Mouse (Mus musculus) gastrocnemius, adult 18-20 months (tissue): ENCODE results near the gene Zfp729b. TPM values are rescaled to one million over a fixed set of nuclear protein-coding genes. Genes with fewer than 3 reads are reported as not detected.
A peak's percentile ranks its signal among the peaks of the same experiment; 100 is the strongest.

Experiments
- DNase-seq: peaks from one replicate; pipeline ENCODE4 v3.0.0; 2021; ENCODE audit warnings: low spot score
- long read RNA-seq, 2 experiments: library from polyadenylated mRNA; stranded (forward); transcript quantifications; one replicate each; pipeline ENCODE4 v2.0.0; 2021
- total RNA-seq, 2 experiments: library from RNA; stranded (reverse); gene quantifications; 2 replicates each; pipeline ENCODE4 v1.2.3; 2021

Zfp729b gene
- total RNA-seq, result 1 to 10 TPM; 2.7 to 2.9 TPM
- long read RNA-seq, experiment 1, full-length matches to known transcripts, result 1 of 2 reads
- long read RNA-seq, experiment 1, partial matches to known transcripts, result 0 of 2 reads
- long read RNA-seq, experiment 1, other reads (novel, unspliced or antisense), result 1 of 2 reads
- long read RNA-seq, experiment 2, full-length matches to known transcripts, result 2 of 3 reads
- long read RNA-seq, experiment 2, partial matches to known transcripts, result 0 of 3 reads
- long read RNA-seq, experiment 2, other reads (novel, unspliced or antisense), result 1 of 3 reads

DNA sequence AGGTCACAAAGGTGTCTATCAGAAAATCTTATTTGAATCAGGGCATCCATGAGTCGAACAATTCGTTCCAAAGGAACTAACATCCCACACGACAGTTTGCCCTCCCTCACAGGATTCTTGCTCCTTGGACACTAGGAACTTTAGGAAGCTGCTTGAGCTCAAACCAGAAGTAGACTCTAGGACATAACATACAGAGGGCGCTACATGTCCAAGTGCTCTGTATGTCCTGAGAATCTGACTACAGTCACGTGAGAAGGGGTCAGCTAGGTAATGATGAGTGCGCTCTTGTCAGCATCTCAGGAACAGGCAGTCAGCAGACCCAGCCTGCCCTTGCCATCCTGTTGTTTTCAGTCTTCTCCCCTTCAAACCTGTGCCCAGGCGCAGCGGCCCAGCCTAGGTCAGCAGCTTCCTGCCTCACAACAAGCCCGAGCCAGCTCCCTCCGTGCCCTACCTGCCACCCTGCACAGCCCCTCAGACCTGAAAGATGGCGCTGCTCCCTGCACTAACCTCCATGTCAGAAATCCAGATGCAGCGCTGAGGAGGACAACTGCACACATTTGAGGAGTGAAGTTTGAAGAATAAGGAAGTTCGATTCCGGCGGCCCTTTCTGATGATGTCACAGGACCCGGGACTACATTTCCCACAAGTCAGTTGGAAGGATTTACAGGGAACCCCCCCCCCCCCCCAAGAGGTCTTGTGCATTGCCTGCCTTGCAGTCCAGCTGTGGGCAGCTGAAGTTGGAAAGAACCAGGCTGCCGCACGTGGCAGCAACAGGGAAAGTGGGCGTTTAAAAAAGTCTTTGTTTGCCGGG lies at the start of gene Zfp729b:
Gene Zfp729b, minus strand, starts transcription at position 642 of the 811 bp plus-strand sequence.
- DNase-seq, result peak; percentile 91

DNA sequence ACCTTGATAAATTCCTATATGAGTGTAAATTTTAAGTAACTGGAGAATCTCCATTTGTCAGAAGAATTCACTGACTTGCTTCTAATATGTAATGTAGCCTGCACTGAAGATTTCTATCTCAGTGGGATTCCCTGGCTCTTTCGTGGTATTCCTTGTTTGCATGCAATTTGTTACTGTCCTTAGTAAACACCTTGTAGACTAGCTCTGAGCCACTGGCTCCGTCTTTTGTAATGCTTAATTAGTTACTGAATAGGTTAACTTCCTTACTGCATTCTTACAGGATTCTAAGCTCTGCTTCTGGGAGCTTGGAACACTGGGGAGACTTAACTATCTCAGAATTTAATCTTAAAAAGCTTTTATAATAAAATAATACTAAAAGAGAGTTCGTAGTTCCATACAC lies 43.0 kb upstream of the Zfp729b start:
- no peak for DNase-seq

GRCm38 (mm10) chr13:67637294-67638007 lies 27.9 kb upstream of the Zfp729b start, which contains the start of the genes Gm49345 and Zfp729a:
Gene Gm49345, minus strand, starts transcription at chr13:67637769.
Gene Zfp729a, minus strand, starts transcription at chr13:67637791.
- DNase-seq, result peak; percentile 89

- DNase-seq, result peak; percentile 1
These were observed 601 bp upstream of the Zfp729b start for GRCm38 (mm10) chr13:67610108-67610507.

DNA sequence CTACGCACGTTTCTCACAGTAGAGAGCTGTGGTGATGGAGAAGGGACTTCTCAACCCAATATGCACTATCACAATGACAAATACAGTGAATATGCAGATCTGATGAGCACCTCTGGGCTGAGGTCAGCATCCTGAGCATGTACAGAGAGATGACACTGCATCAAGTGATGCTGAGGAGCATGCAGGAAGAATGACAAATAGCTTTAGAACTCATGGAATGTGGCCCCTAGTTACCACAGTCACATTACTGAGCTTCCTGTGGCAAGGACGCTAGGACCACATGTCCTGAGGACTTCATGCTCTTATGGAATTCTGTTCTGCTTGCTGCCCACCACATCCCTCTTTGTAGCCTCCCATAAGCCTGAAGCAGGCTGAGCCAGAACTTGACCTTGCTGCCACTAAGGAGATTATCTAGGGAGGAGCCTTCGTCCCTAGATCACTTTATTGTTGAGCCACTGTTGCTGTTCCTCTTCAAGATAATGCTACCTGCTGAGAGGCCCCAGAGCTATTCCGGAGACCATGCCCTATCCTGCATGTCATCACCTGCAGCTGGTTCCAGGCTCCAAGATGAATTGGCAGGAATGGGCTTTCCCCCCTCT lies 36.8 kb downstream of the Zfp729b start:
- DNase-seq, result no peak

DNA sequence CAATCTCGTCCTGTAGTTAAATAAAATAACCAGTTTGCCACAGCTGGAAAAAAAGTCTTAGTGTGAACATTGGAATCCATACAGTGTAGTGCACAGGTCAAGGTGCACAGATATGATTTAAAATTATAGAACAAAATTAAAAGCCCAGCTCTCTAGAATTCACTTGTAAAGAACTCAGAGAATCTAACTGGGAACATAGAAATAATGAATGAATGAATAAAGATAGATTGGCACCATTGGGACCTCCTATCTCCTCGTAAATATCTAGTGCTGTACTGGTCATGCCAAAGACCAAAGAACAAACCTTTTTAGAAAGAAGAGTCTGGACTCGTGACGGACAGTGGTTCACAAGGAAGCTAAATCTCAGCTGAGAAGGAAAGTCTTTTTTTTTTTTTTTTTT lies 55.8 kb downstream of the Zfp729b start, which contains the start of gene Zfp748:
Gene Zfp748, minus strand, starts transcription at position 101 of the 400 bp plus-strand sequence.
- DNase-seq, result no peak

DNA sequence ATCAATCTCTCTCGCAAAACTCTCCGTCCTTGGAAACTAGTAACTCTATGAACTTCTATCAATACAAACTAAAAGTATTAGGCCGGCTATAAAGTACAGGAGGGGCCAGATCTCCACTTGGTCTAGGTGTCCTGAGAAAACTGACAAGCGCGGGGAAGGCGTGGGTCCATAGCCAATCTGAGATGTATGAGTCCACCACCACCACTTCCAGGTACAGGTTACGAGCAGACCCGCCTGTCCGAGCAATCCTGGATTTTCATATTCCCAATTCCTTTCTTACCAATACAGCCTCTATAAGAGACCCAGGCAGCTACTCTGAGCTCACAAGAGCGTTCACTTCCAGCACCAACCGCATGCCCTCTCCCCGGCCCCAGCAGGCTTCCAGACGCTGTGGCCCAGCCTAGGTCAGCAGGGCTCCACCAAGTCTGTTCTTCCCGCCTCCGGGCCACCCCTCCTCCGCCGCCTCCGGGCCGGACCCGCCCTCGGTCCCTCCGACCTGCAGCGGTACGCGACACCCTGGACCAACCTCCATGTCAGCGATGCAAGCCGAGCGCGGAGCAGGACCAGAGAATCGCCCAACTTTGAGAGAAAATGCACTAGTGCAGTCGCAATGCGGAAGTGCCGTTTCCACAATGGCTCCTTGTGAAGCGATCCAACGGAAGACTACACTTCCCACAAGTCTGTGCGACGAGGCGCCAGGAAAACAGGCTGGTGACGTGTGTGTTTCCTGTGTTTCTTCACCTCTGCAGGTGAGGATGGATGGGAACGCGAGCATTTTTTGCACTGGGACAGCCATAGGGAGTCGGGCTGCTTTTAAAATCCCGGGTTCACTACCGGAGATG lies 56.8 kb downstream of the Zfp729b start:
- DNase-seq, result peak; percentile 82

GRCm38 (mm10) chr13:67545941-67546340 lies 63.6 kb downstream of the Zfp729b start:
- no peak for DNase-seq

Other genes starting within 250 kb of the Zfp729b start
- under 1 TPM; 0.78 to 0.93 TPM for gene Gm28044, start 249.2 kb downstream of the Zfp729b start, total RNA-seq
- gene Zfp953, start 249.1 kb downstream of the Zfp729b start, total RNA-seq, result under 1 TPM; 0.71 to 0.73 TPM
- under 1 TPM in 1 of 2 experiments, not detected in 1; 0.47 TPM for gene Gm28041, start 234.0 kb downstream of the Zfp729b start, total RNA-seq
- gene Zfp456, start 233.9 kb downstream of the Zfp729b start, total RNA-seq, result under 1 TPM; 0.14 to 0.34 TPM
- gene Zfp429, start 209.9 kb downstream of the Zfp729b start, total RNA-seq, result 1 to 10 TPM; 1.6 to 2.0 TPM
- under 1 TPM; 0.27 to 0.81 TPM for gene Zfp459, start 188.3 kb downstream of the Zfp729b start, total RNA-seq
- 1 to 10 TPM; 6.6 to 8.0 TPM for gene Zfp874a, start 158.1 kb downstream of the Zfp729b start, total RNA-seq
- 10 to 100 TPM; 14.2 to 19.2 TPM for gene Zfp874b, start 125.4 kb downstream of the Zfp729b start, total RNA-seq
- gene Zfp58, start 109.2 kb downstream of the Zfp729b start, total RNA-seq, result 1 to 10 TPM; 3.4 to 4.2 TPM
- gene Gm26965, start 83.6 kb downstream of the Zfp729b start, total RNA-seq, result not detected
- 1 to 10 TPM; 3.0 to 3.8 TPM for gene Zfp87, start 83.5 kb downstream of the Zfp729b start, total RNA-seq
- gene Zfp748, start 55.9 kb downstream of the Zfp729b start, total RNA-seq, result 1 to 10 TPM; 1.6 to 1.9 TPM
- gene Gm49345, start 28.1 kb upstream of the Zfp729b start, total RNA-seq, result under 1 TPM; 0.17 to 0.80 TPM
- gene Zfp729a, start 28.1 kb upstream of the Zfp729b start, total RNA-seq, result 1 to 10 TPM; 2.8 to 3.5 TPM
- 1 to 10 TPM; 2.5 to 2.9 TPM for gene Zfp738, start 77.4 kb upstream of the Zfp729b start, total RNA-seq
- 1 to 10 TPM; 4.7 to 4.9 TPM for gene Zfp65, start 119.5 kb upstream of the Zfp729b start, total RNA-seq
- gene Zfp85, start 145.5 kb upstream of the Zfp729b start, total RNA-seq, result 1 to 10 TPM; 1.5 to 1.6 TPM
- gene Zfp493, start 170.0 kb upstream of the Zfp729b start, total RNA-seq, result 1 to 10 TPM; 3.0 to 4.2 TPM
- gene Zfp273, start 204.0 kb upstream of the Zfp729b start, total RNA-seq, result 1 to 10 TPM; 1.2 to 1.8 TPM
- gene Gm10037, start 221.4 kb upstream of the Zfp729b start, total RNA-seq, result under 1 TPM; 0.62 to 0.93 TPM